Mouse (Mus musculus) lung, postnatal 0 days (tissue): Measurements from ENCODE around the gene Smg1.

Experiments used
- CTCF ChIP-seq: IDR thresholded peaks from 2 replicates; pipeline ENCODE4 v1.5.1; 2016; ENCODE audit warnings: antibody characterized with exemption, mild to moderate bottlenecking
- EP300 ChIP-seq: IDR thresholded peaks from 2 replicates; pipeline ENCODE4 v1.6.1; 2016; ENCODE audit warnings: antibody characterized with exemption, mild to moderate bottlenecking, control low read depth

- TF ChIP-seq EP300 (no peak), CTCF (no peak)
Measured at GRCm38 (mm10) chr7:118123512-118124411, 119.7 kb downstream of the Smg1 start.
